Mouse (Mus musculus): ENCODE measurements at regions not wholly inside any gene's neighbourhood (a gene's known extent, or its start where the extent isn't known, plus 50 kb on each side); places are given as distances from the start of the nearest gene placed in this dataset.

GRCm38 (mm10) chr12:43851264-43852009, 358.7 kb downstream of the Dnajb9 start:
- TF ChIP-seq CTCF (IDR thresholded peaks at IDR 0.05; ENCODE audit: insufficient read depth, low read depth, low read length) (no peak), POLR2A (IDR thresholded peaks at IDR 0.05; ENCODE audit: insufficient read depth, low read depth, low read length) (no peak)
